Mouse (Mus musculus): Measurements from ENCODE around the gene Zfp536. TPM values are rescaled to one million over a fixed set of nuclear protein-coding genes. Genes with fewer than 3 reads are reported as not detected.
"Not testable (repeated sequence)": the region's sequence is repeated elsewhere in the genome, so short reads cannot be mapped to it uniquely, and the experiment has no call there.

Zfp536 gene
- total RNA-seq, 2 experiments from 2014 or later, result 0.81 to 1.0 TPM

GRCm38 (mm10) chr7:37619254-37619653 lies 154.2 kb downstream of the Zfp536 start:
- DNase-seq, result no peak

DNA sequence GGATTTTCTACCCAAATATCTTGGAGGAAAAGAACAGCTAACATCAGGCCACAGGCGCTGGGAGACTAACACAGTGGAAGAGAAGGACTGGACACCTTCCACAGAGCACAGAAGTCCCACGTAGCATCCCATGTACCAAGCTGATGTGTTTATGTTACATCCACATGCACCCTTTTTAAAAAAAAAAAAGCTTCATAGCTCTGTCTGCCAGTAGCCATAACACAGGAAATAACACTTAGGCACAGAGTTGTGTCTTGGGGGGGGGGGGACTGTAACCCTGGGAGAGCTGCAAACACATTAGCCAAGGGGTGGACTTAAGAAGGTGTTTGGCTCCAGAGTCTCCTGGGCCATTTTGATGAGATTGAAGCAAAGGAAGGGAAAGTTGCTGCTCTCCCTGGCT lies 155.6 kb downstream of the Zfp536 start:
- intact Hi-C loops (cut with DNase I), result no loop called here
- no peak for DNase-seq

More at GRCm38 (mm10) chr7:37619254-37619653, 154.2 kb downstream of the Zfp536 start:
- intact Hi-C loops (cut with DNase I), result no loop called here

DNA sequence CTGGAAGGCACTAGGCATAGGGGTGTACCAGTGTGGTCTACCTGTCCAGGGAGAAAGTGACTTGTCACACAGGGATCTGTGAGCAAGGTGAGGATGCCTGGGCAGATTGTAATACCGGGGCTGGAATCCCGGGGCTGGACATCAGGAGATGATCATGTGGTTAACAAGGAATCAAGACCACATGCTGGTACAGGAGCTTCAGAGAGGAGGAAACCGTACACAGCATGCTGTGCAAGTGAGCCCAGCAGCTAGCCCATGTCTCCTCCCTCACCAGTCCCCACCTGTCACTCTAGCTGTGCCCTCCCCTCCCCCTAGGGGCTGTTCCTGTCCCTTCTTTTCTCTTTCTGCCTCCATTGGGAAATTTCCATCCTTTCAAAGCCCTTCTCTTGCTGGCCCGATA lies 157.5 kb downstream of the Zfp536 start:
- DNase-seq, result no peak
- intact Hi-C loops (cut with DNase I), result no loop called here

DNA sequence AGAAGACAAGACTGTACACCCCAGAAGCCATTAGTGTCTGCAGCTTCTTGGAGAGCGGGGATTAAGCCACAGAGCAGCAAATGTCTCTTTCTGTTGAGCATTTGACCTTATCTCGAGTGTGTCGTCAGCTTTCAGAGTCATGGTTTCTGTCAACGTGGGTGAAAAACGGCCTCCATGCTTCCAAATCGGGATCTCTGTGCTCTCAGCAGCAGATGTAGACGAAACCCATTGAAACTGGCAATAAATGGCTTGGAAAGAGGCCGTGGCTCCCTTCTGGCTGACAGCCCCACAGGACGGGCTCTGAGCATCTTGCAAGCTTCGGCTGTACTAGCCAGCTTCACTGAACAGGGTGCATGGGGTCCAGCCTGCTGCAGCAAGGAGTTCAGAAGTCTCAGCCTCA lies 159.1 kb downstream of the Zfp536 start:
- intact Hi-C loops (cut with DNase I), result no loop called here
- no peak for DNase-seq

- intact Hi-C loops (cut with DNase I), result no loop called here
- no peak for DNase-seq
Measured at GRCm38 (mm10) chr7:37608556-37608955, 164.9 kb downstream of the Zfp536 start.

DNA sequence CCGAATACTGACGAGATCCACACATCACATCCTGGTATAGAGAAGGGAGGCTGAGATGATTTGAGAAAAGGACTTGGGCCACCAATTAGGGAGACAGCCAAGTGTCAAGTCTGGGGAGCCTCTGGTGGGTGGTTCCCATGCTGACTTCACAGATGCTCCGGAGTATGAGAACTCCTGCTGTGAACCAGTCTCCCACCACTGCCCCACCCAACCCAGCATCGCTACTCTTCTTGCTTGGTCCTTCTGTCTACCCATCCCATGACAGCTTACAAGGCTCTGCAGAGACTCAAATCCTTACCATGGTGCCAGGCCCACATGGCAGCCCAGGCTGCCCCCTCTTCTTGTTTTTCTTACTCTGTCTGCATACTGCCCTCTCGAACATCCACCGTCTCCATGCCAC lies 165.5 kb downstream of the Zfp536 start:
- no peak for DNase-seq
- intact Hi-C loops (cut with DNase I), result no loop called here

GRCm38 (mm10) chr7:37606472-37606871 lies 167.0 kb downstream of the Zfp536 start:
- intact Hi-C loops (cut with DNase I), result no loop called here
- DNase-seq, result no peak

- intact Hi-C loops (cut with DNase I), result loop anchor here (5.0 kb wide), 1 partner anchor 574 kb away; no protein-coding TSS in a partner anchor
- DNase-seq, result not testable (repeated sequence)
Measured at GRCm38 (mm10) chr7:37603525-37603909, 169.9 kb downstream of the Zfp536 start.

- no peak for DNase-seq
- intact Hi-C loops (cut with DNase I), result loop anchor here (5.0 kb wide), 1 partner anchor 574 kb away; no protein-coding TSS in a partner anchor
Measured at GRCm38 (mm10) chr7:37602871-37603524, 170.4 kb downstream of the Zfp536 start.

DNA sequence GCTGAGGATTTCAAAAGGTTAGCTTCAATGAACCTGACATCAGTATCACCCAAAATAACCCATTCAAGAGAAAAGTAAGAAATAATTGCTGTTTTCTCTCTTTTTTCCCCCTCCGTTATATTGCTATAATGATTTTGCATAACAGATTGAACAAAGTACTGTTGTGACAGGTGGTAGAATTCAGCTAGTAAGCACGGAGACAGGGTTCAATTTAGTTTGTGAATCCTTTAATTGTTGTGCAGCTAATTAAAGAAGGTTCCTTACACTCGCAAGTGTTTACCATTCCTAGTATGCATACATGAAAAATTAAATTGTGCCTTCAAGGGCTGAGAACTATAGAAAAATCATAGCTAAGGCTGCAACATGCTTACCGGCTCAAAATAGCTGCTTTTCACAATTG lies 173.1 kb downstream of the Zfp536 start:
- no peak for DNase-seq
- intact Hi-C loops (cut with DNase I), result loop anchor here (5.0 kb wide), 1 partner anchor 577 kb away; no protein-coding TSS in a partner anchor

DNA sequence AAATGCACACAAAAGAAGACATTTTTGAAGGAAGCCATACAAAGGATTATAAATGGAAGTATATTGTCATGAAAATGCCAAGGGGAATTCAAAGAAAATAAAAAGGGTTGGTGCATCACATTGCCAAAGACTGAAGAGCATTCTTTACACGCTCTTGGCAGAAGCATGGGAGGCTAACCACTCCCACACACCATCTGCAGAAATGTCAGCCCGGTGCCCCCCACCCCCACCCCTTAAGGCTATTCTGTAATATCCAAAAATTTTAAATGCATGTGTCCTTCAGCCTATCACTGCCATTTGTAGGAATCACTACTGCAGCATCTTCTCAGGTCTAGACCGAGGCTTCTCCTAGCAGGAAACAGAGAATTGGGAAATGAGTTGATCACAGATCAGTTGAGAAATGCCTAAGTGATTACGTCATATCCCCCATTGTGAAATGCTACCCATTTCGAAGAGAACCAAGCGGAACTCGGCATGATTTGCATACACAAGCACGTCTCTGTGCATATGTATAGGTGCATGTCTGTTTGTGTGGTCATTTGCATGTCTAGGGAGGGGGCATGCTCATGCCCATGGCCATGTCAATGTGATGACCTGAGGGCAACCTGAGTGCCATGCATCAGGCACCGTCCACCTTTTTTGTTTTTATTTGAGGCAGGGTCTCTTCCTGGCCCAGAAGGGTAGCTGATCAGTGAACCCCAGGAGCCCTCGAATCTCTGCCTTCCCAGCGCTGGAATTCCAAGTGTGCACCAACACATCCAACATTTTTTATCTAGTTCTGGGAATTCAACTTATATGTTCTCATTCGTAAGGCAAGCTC lies 179.0 kb downstream of the Zfp536 start:
- intact Hi-C loops (cut with DNase I), result no loop called here
- no peak for DNase-seq

DNA sequence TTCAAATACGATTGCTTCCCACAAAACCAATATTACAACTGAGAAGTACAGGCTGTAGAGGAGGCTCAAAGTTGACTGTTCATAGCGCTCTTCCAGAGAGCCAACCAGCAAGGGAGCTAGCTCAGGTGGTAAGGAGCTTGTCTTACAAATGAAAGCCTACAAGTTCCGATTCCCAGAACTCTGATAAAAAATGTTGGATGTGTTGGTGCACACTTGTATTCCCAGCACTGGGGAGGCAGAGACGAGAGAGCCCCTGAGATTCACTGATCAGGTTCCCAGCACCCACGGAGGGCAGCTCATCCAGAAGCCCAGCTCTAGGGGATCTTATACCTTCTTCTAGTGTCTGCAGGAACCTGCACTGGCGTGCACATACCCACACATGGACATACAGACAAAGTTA lies 179.9 kb downstream of the Zfp536 start:
- no peak for DNase-seq
- intact Hi-C loops (cut with DNase I), result no loop called here

GRCm38 (mm10) chr7:37586694-37587093 lies 186.7 kb downstream of the Zfp536 start:
- DNase-seq, result no peak
- intact Hi-C loops (cut with DNase I), result no loop called here

GRCm38 (mm10) chr7:37581262-37581661 lies 192.2 kb downstream of the Zfp536 start:
- intact Hi-C loops (cut with DNase I), result no loop called here
- no peak for DNase-seq

DNA sequence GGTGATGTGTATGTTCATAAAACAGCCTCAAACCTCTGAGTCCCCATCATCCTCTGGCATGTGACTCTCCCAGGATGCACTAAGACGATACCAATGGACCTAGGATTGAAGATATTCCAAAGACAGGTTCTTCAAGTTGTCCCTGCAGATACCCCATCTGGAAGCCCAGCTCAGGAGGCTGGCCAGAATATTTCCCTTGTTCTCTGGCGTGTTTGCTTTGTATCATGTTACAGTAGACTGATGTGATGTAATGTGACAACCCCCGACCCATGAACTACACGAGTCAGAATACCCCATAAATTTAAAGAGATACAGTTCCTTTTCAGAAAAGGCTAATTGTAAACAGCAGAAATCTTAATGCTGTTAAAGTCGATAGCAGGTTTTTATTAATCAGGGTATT lies 192.9 kb downstream of the Zfp536 start:
- DNase-seq, result no peak
- intact Hi-C loops (cut with DNase I), result no loop called here

- intact Hi-C loops (cut with DNase I), result no loop called here
- DNase-seq, result no peak
Measured at GRCm38 (mm10) chr7:37572021-37572420, 201.4 kb downstream of the Zfp536 start.

- intact Hi-C loops (cut with DNase I), result no loop called here
- DNase-seq, result no peak
Measured at GRCm38 (mm10) chr7:37568811-37569500, 204.5 kb downstream of the Zfp536 start.

- no peak for DNase-seq
- intact Hi-C loops (cut with DNase I), result no loop called here
Measured at GRCm38 (mm10) chr7:37568041-37568440, 205.4 kb downstream of the Zfp536 start.

DNA sequence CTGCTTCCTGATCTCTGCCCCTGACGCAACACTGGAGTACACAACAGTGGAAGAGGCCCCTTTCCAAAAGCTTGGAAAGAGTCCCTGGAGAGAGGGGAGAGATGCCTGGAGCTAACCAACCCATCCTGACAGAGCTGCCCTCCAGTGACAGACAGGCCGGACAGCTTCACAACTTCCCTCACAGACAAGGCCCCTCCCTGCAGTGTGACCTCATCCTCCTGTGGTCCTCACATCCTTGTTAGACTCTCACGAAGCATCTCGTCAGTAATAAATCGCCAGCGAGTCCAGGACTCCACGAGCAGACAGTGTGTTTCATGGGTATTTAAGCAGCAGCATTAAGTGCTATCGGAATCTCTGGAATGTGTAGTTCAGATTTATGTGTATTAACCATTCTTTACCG lies 207.4 kb downstream of the Zfp536 start:
- intact Hi-C loops (cut with DNase I), result no loop called here
- no peak for DNase-seq

DNA sequence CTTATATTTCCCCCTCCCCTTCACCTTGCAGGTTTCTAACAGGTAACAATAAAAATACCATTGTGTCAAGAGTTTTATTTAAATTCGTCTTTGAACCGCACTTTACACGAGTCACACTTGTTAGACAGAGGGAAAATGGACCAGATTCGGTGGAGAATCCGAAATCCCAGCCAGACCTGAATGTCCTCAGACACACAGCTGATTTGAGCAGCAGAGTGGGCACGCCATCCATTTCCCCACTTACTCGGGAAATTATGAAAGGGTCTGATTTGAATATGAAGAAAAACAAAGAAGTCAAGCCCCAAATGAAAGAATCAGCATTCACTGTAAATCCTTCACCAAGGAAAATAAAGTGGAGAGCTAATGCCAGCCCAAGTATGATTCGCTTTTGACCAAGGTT lies 208.1 kb downstream of the Zfp536 start:
- intact Hi-C loops (cut with DNase I), result no loop called here
- DNase-seq, result no peak

GRCm38 (mm10) chr7:37564644-37565043 lies 208.8 kb downstream of the Zfp536 start:
- intact Hi-C loops (cut with DNase I), result no loop called here
- no peak for DNase-seq

Measured in gastrocnemius, postnatal 36 days (tissue).